Mouse (Mus musculus): Measurements from ENCODE around the gene Tmem92. TPM values are rescaled to one million over a fixed set of nuclear protein-coding genes. Genes with fewer than 3 reads are reported as not detected.

The Tmem92 gene
- polyA plus RNA-seq (2012), result not detected in 2 replicates

GRCm38 (mm10) chr11:94782603-94783002 lies at the start of gene Tmem92:
Tmem92 (minus strand) TSS chr11:94782703.

GRCm38 (mm10) chr11:94741732-94742272 lies 40.7 kb downstream of the Tmem92 start, which contains the start of gene Cdc34b:
Cdc34b (plus strand) TSS chr11:94741782.

Other genes with a start within 250 kb of the Tmem92 start
- gene Rsad1, start 233.4 kb downstream of the Tmem92 start, polyA plus RNA-seq (2012), result 4.1 and 7.2 TPM in 2 replicates
- gene Chad, start 217.7 kb downstream of the Tmem92 start, polyA plus RNA-seq (2012), result 0.69 and 0.91 TPM in 2 replicates
- 27.1 and 40.1 TPM in 2 replicates for gene Acsf2, start 180.8 kb downstream of the Tmem92 start, polyA plus RNA-seq (2012)
- gene Lrrc59, start 152.9 kb downstream of the Tmem92 start, polyA plus RNA-seq (2012), result 158 and 177 TPM in 2 replicates
- gene Mrpl27, start 128.9 kb downstream of the Tmem92 start, polyA plus RNA-seq (2012), result 63.3 and 70.0 TPM in 2 replicates
- gene Eme1, start 128.7 kb downstream of the Tmem92 start, polyA plus RNA-seq (2012), result 9.7 and 9.8 TPM in 2 replicates
- gene Xylt2, start 105.2 kb downstream of the Tmem92 start, polyA plus RNA-seq (2012), result 12.5 and 14.2 TPM in 2 replicates
- gene Gm11541, start 78.2 kb downstream of the Tmem92 start, polyA plus RNA-seq (2012), result not detected in 2 replicates
- 0.04 TPM in 1 of 2 replicates, not detected in the other for gene Cdc34b, start 40.9 kb downstream of the Tmem92 start, polyA plus RNA-seq (2012)
- 0.12 and 0.71 TPM in 2 replicates for gene Col1a1, start 153.5 kb upstream of the Tmem92 start, polyA plus RNA-seq (2012)
- gene Hils1, start 184.9 kb upstream of the Tmem92 start, polyA plus RNA-seq (2012), result not detected in 2 replicates
- not detected in 2 replicates for gene Sgca, start 193.6 kb upstream of the Tmem92 start, polyA plus RNA-seq (2012)
- gene Ppp1r9b, start 208.3 kb upstream of the Tmem92 start, polyA plus RNA-seq (2012), result 225 and 260 TPM in 2 replicates
- 163 and 192 TPM in 2 replicates for gene Samd14, start 227.2 kb upstream of the Tmem92 start, polyA plus RNA-seq (2012)

All from megakaryocyte-erythroid progenitor cell, adult 5 weeks (primary cell).